Mouse (Mus musculus): ENCODE measurements at regions not wholly inside any gene's neighbourhood (a gene's known extent, or its start where the extent isn't known, plus 50 kb on each side); places are given as distances from the start of the nearest gene placed in this dataset.

DNA sequence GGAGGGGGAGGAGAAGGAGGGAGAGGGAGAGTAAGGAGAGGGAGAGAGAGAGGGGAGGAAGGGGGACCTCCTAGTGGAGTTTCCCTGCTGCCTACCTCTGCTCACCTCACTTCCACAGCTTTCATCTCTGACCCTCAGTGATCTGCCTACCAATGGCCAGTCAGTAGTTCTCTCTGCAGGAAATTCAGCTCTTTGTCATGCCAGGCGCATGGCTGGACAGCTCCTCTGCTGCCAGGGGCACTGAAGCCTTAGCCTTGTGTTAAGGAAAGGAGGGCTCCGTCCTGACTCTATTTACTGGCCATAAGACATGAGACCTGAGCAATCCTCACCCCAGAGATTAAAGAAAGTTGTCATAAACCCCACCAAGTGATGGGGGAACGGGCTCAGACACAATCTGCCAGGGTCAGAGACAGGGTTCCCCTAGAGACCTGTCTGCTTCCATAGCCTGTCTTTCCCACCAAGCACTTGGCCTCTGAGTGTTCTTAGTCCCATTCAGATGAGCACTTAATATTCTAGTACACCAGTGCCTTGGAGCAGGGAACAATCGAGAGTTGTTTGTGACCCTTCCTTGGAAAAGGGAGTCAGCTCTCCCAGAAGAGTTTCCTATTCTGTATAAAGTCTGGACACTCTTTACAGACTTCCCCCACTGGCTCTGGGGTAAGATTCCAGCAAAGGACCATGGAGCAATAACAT lies 65.9 kb upstream of the Ppp2r5a start:
- Histone ChIP-seq H3K27me3 (ENCODE audit: control insufficient read depth, insufficient read depth, low read length) (no peaks in the 10 kb centered on the region), H3K27ac (peak overlapping the region; percentile 87), H3K4me3 (no peak overlapping the region), H3K79me2 (replicated peaks; ENCODE audit: control insufficient read depth, insufficient read depth, low read length) (no peaks in the 10 kb centered on the region), H3K9ac (ENCODE audit: low read depth, low read length) (no peak overlapping the region), H3K36me3 (ENCODE audit: control insufficient read depth, insufficient read depth, low read length) (no peaks in the 10 kb centered on the region), H3K4me1 (ENCODE audit: control insufficient read depth, insufficient read depth, low read length) (peaks cover 14% of the 10 kb centered on the region)
- DNase-seq: no peak
- TF ChIP-seq POLR2A (IDR thresholded peaks at IDR 0.05; ENCODE audit: insufficient read depth, low read depth, low read length): no peak
- TF ChIP-seq EP300 (IDR thresholded peaks at IDR 0.05; ENCODE audit: insufficient read depth, low read depth, low read length): no peak
- no peak for TF ChIP-seq CTCF (IDR thresholded peaks at IDR 0.05)
- 70% methylated on average over 4 of the region's 4 CpGs for WGBS
- intact Hi-C loops (cut with DNase I): no loop called here

DNA sequence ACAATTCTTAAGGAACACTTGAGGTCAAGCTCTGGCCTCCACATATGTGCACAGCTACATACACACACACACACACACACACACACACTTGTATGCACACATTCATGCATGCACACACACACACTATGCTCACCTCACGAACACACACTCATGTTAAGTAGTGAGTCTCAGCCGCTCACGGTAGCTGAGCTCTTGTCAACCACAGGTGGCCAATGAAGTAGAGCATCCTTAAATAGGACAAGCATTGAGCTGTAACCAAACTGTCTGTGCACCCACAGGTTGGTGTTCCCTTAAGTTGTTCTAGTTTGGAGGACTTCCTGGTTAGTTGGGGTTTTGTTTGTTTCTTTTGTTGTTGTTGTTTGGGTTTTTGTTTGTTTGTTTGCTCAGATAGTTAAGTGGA lies 63.2 kb upstream of the Ppp2r5a start:
- Histone ChIP-seq H3K4me3 (no peak overlapping the region), H3K36me3 (ENCODE audit: control insufficient read depth, insufficient read depth, low read length) (no peaks in the 10 kb centered on the region), H3K79me2 (replicated peaks; ENCODE audit: control insufficient read depth, insufficient read depth, low read length) (no peaks in the 10 kb centered on the region), H3K4me1 (ENCODE audit: control insufficient read depth, insufficient read depth, low read length) (peaks cover 19% of the 10 kb centered on the region), H3K27me3 (ENCODE audit: control insufficient read depth, insufficient read depth, low read length) (no peaks in the 10 kb centered on the region), H3K9ac (ENCODE audit: low read depth, low read length) (no peak overlapping the region), H3K27ac (no peak overlapping the region)
- intact Hi-C loops (cut with DNase I): no loop called here
- no peak for DNase-seq
- WGBS: 87% methylated on average over 3 of the region's 3 CpGs
- TF ChIP-seq POLR2A (IDR thresholded peaks at IDR 0.05; ENCODE audit: insufficient read depth, low read depth, low read length) (no peak), CTCF (IDR thresholded peaks at IDR 0.05) (no peak), EP300 (IDR thresholded peaks at IDR 0.05; ENCODE audit: insufficient read depth, low read depth, low read length) (no peak)

DNA sequence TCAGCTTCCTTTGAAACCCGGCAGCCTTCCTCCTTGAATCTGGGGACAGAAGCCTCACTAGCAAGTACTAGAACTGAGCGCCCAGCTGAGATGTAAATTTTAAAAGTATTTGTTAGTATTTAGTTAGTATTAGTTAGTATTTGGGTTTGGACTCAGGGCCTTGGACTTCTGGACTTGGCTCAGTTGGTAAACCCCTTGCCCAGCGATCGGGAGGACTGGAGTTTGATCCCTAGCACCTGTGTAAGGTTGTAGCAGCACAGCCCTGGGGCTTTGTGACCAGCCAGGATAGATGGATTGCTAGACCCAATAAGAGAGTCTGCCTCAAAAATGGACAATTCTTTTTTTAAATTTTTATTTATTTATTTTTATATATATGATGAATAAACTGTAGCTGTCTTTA lies 62.7 kb upstream of the Ppp2r5a start:
- intact Hi-C loops (cut with DNase I): no loop called here
- no peak overlapping the region for H3K4me3 ChIP-seq
- no peaks in the 10 kb centered on the region for H3K36me3 ChIP-seq (ENCODE audit: control insufficient read depth, insufficient read depth, low read length)
- H3K79me2 ChIP-seq (replicated peaks; ENCODE audit: control insufficient read depth, insufficient read depth, low read length): no peaks in the 10 kb centered on the region
- H3K9ac ChIP-seq (ENCODE audit: low read depth, low read length): no peak overlapping the region
- TF ChIP-seq CTCF (IDR thresholded peaks at IDR 0.05): no peak
- TF ChIP-seq EP300 (IDR thresholded peaks at IDR 0.05; ENCODE audit: insufficient read depth, low read depth, low read length): no peak
- DNase-seq: no peak
- H3K4me1 ChIP-seq (ENCODE audit: control insufficient read depth, insufficient read depth, low read length): peaks cover 18% of the 10 kb centered on the region
- 94% methylated on average over 4 of the region's 4 CpGs for WGBS
- H3K27me3 ChIP-seq (ENCODE audit: control insufficient read depth, insufficient read depth, low read length): no peaks in the 10 kb centered on the region
- H3K27ac ChIP-seq: no peak overlapping the region

DNA sequence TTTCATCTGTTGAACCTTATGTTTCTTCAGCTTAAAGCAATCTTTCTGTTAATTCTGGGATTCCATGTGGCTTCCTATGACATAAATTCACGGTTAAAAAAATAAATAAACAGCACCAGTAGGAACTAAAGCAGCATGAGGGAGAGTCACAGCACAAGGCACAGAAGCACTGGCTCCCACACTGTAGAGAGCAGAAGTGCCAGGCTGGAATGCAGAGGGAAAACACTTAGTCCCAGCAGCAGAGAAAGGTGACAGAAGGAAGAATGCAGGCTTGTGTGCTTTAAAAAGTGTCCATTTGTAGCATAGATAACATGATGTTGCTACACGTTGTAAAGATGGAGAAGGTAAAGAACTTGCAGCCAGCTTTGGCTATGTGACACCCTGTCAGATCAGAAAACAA lies 62.1 kb upstream of the Ppp2r5a start:
- WGBS: 27% methylated on average over 2 of the region's 2 CpGs
- Histone ChIP-seq H3K4me1 (ENCODE audit: control insufficient read depth, insufficient read depth, low read length) (peaks cover 17% of the 10 kb centered on the region), H3K79me2 (replicated peaks; ENCODE audit: control insufficient read depth, insufficient read depth, low read length) (no peaks in the 10 kb centered on the region), H3K36me3 (ENCODE audit: control insufficient read depth, insufficient read depth, low read length) (no peaks in the 10 kb centered on the region), H3K27me3 (ENCODE audit: control insufficient read depth, insufficient read depth, low read length) (no peaks in the 10 kb centered on the region), H3K27ac (no peak overlapping the region), H3K9ac (ENCODE audit: low read depth, low read length) (no peak overlapping the region), H3K4me3 (no peak overlapping the region)
- no peak for TF ChIP-seq EP300 (IDR thresholded peaks at IDR 0.05; ENCODE audit: insufficient read depth, low read depth, low read length)
- TF ChIP-seq CTCF (IDR thresholded peaks at IDR 0.05): no peak
- TF ChIP-seq POLR2A (IDR thresholded peaks at IDR 0.05; ENCODE audit: insufficient read depth, low read depth, low read length): no peak
- intact Hi-C loops (cut with DNase I): no loop called here
- no peak for DNase-seq

DNA sequence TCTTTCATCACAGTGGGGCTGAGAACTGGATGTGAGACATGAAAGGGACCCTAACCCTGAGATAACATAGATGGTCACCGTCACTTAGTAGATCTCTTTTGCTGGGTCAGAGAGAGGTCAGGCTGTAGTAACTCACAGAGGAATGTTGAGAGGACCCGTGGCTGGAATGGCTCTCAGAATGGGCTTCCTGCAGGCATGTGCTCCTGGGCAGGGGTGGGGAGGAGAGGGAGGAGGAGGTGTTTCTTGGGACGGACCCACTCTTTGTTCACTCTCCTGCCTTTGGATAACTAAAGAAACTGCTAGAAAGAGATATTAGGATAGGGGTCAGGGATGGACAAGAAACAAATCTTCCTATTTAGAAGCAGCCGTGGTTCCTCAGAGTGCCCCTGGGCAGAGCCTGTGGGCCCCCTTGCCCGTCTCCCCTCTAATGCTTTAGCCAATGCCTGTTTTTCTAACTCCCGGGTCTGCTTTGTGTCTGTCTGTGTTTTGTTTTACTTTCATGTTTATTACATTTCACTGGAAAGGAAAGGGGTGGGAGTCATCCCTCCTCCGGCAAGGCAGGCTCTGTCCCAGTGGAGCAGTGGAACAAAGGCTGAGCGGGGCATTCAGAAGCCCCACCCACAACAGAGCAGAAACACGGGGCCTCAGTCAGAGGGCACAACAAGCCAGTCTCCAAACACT lies 58.9 kb upstream of the Ppp2r5a start:
- TF ChIP-seq CTCF (IDR thresholded peaks at IDR 0.05): no peak
- TF ChIP-seq EP300 (IDR thresholded peaks at IDR 0.05; ENCODE audit: insufficient read depth, low read depth, low read length): peak; percentile 72; the same call in 1 of the 2 replicates
- TF ChIP-seq POLR2A (IDR thresholded peaks at IDR 0.05; ENCODE audit: insufficient read depth, low read depth, low read length): 0 out of 2 replicates have a peak, but pooled peaks have one; percentile 57
- Histone ChIP-seq H3K27me3 (ENCODE audit: control insufficient read depth, insufficient read depth, low read length) (no peaks in the 10 kb centered on the region), H3K27ac (peak overlapping the region; percentile 85), H3K79me2 (replicated peaks; ENCODE audit: control insufficient read depth, insufficient read depth, low read length) (no peaks in the 10 kb centered on the region), H3K4me1 (ENCODE audit: control insufficient read depth, insufficient read depth, low read length) (peaks cover 18% of the 10 kb centered on the region), H3K9ac (ENCODE audit: low read depth, low read length) (no peak overlapping the region), H3K36me3 (ENCODE audit: control insufficient read depth, insufficient read depth, low read length) (no peaks in the 10 kb centered on the region), H3K4me3 (peak overlapping the region; percentile 33; the same call in 1 of the 2 replicates)
- intact Hi-C loops (cut with DNase I): no loop called here
- DNase-seq: peak; percentile 55 to 72
- 18% methylated on average over 9 of the region's 9 CpGs for WGBS

DNA sequence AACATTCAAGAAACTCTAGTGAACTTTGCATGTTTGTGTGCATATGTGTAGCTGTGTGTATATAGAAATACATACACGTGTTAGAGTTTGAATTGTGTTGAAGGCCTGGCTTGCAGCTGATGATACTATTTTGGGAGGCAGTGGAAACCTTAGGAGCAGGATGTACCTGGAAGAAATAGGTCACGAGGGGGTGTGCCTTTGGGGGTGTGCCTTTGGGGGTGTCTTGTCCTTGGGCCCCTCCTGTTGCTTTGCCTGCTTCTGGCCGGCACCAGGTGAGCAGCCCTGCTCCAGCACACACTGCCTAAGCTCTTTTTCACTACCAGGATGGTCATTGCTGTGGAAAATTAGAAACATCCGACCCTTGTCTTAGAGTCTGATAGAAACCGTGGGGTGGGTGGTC lies 56.0 kb upstream of the Ppp2r5a start:
- TF ChIP-seq POLR2A (IDR thresholded peaks at IDR 0.05; ENCODE audit: insufficient read depth, low read depth, low read length): no peak
- TF ChIP-seq CTCF (IDR thresholded peaks at IDR 0.05): no peak
- TF ChIP-seq EP300 (IDR thresholded peaks at IDR 0.05; ENCODE audit: insufficient read depth, low read depth, low read length): no peak
- no peaks in the 10 kb centered on the region for H3K79me2 ChIP-seq (replicated peaks; ENCODE audit: control insufficient read depth, insufficient read depth, low read length)
- H3K27ac ChIP-seq: peak overlapping the region; percentile 53
- no peaks in the 10 kb centered on the region for H3K36me3 ChIP-seq (ENCODE audit: control insufficient read depth, insufficient read depth, low read length)
- WGBS: 58% methylated on average over 5 of the region's 5 CpGs
- no peak for DNase-seq
- no peak overlapping the region for H3K4me3 ChIP-seq
- peaks cover 14% of the 10 kb centered on the region for H3K4me1 ChIP-seq (ENCODE audit: control insufficient read depth, insufficient read depth, low read length)
- no peaks in the 10 kb centered on the region for H3K27me3 ChIP-seq (ENCODE audit: control insufficient read depth, insufficient read depth, low read length)
- intact Hi-C loops (cut with DNase I): no loop called here
- no peak overlapping the region for H3K9ac ChIP-seq (ENCODE audit: low read depth, low read length)
